Mouse (Mus musculus): Measurements from ENCODE around the gene Mybphl. TPM values are rescaled to one million over a fixed set of nuclear protein-coding genes. Genes with fewer than 3 reads are reported as not detected.

Gene Mybphl
- 0.15 and 0.28 TPM in 2 replicates for polyA plus RNA-seq (2012; rRNA removed)

GRCm38 (mm10) chr3:108364270-108364995 lies at the start of gene Mybphl:
Mybphl (plus strand) TSS chr3:108364911.
- TF ChIP-seq POLR2A (IDR thresholded peaks at IDR 0.05; ENCODE audit: low read depth, low read length) (no peak), CTCF (IDR thresholded peaks at IDR 0.05; ENCODE audit: extremely low read depth, insufficient read depth, insufficient read length, insufficient replicate concordance) (no peak)
- Histone ChIP-seq H3K4me1 (ENCODE audit: control insufficient read depth, insufficient read depth, insufficient read length) (no peaks in the 10 kb centered on the region; the same call in 1 of the 2 replicates), H3K27ac (ENCODE audit: insufficient read depth, low read length) (no peak within 1 kb of the TSS), H3K4me3 (ENCODE audit: extremely low read depth, insufficient read depth, insufficient read length) (no peak within 1 kb of the TSS), H3K27me3 (ENCODE audit: control insufficient read depth, insufficient read depth, low read length) (no peaks in the 10 kb centered on the region), H3K36me3 (ENCODE audit: control insufficient read depth, insufficient read depth, low read length) (no peaks in the 10 kb centered on the region)
- 75% methylated on average over 9 of the region's 9 CpGs for WGBS
- DNase-seq (ENCODE audit: low read depth in 1 of 2, low spot score in 2 of 2) = no peak

- TF ChIP-seq CTCF (IDR thresholded peaks at IDR 0.05; ENCODE audit: extremely low read depth, insufficient read depth, insufficient read length, insufficient replicate concordance) (no peak), POLR2A (IDR thresholded peaks at IDR 0.05; ENCODE audit: low read depth, low read length) (no peak)
- Histone ChIP-seq H3K27ac (ENCODE audit: insufficient read depth, low read length) (no peak overlapping the region), H3K4me3 (ENCODE audit: extremely low read depth, insufficient read depth, insufficient read length) (no peak overlapping the region), H3K4me1 (ENCODE audit: control insufficient read depth, insufficient read depth, insufficient read length) (no peaks in the 10 kb centered on the region), H3K27me3 (ENCODE audit: control insufficient read depth, insufficient read depth, low read length) (no peaks in the 10 kb centered on the region), H3K36me3 (ENCODE audit: control insufficient read depth, insufficient read depth, low read length) (no peaks in the 10 kb centered on the region)
- no peak for DNase-seq (ENCODE audit: low read depth in 1 of 2, low spot score in 2 of 2)
- WGBS = 74% methylated on average over 2 of the region's 2 CpGs
Observed at GRCm38 (mm10) chr3:108318517-108318916, 46.2 kb upstream of the Mybphl start.

- Histone ChIP-seq H3K4me1 (ENCODE audit: control insufficient read depth, insufficient read depth, insufficient read length) (no peaks in the 10 kb centered on the region), H3K27me3 (ENCODE audit: control insufficient read depth, insufficient read depth, low read length) (no peaks in the 10 kb centered on the region), H3K27ac (ENCODE audit: insufficient read depth, low read length) (no peak overlapping the region), H3K4me3 (ENCODE audit: extremely low read depth, insufficient read depth, insufficient read length) (no peak overlapping the region), H3K36me3 (ENCODE audit: control insufficient read depth, insufficient read depth, low read length) (no peaks in the 10 kb centered on the region)
- TF ChIP-seq POLR2A (IDR thresholded peaks at IDR 0.05; ENCODE audit: low read depth, low read length) (no peak), CTCF (IDR thresholded peaks at IDR 0.05; ENCODE audit: extremely low read depth, insufficient read depth, insufficient read length, insufficient replicate concordance) (no peak)
- WGBS = 82% methylated on average over 4 of the region's 4 CpGs
- DNase-seq (ENCODE audit: low read depth in 1 of 2, low spot score in 2 of 2) = no peak
Observed at GRCm38 (mm10) chr3:108321671-108322070, 43.0 kb upstream of the Mybphl start.

- Histone ChIP-seq H3K4me1 (ENCODE audit: control insufficient read depth, insufficient read depth, insufficient read length) (no peaks in the 10 kb centered on the region), H3K36me3 (ENCODE audit: control insufficient read depth, insufficient read depth, low read length) (no peaks in the 10 kb centered on the region), H3K27me3 (ENCODE audit: control insufficient read depth, insufficient read depth, low read length) (no peaks in the 10 kb centered on the region), H3K27ac (ENCODE audit: insufficient read depth, low read length) (no peak overlapping the region), H3K4me3 (ENCODE audit: extremely low read depth, insufficient read depth, insufficient read length) (no peak overlapping the region)
- no peak for DNase-seq (ENCODE audit: low read depth in 1 of 2, low spot score in 2 of 2)
- WGBS = 64% methylated on average over 4 of the region's 4 CpGs
- TF ChIP-seq CTCF (IDR thresholded peaks at IDR 0.05; ENCODE audit: extremely low read depth, insufficient read depth, insufficient read length, insufficient replicate concordance) = no peak
- TF ChIP-seq POLR2A (IDR thresholded peaks at IDR 0.05; ENCODE audit: low read depth, low read length) = no peak
Observed at GRCm38 (mm10) chr3:108322136-108322535, 42.6 kb upstream of the Mybphl start.

GRCm38 (mm10) chr3:108322962-108323361 lies 41.7 kb upstream of the Mybphl start:
- H3K36me3 ChIP-seq (ENCODE audit: control insufficient read depth, insufficient read depth, low read length) = no peaks in the 10 kb centered on the region
- no peak for DNase-seq (ENCODE audit: low read depth in 1 of 2, low spot score in 2 of 2)
- no peak overlapping the region for H3K27ac ChIP-seq (ENCODE audit: insufficient read depth, low read length)
- 94% methylated on average over 3 of the region's 3 CpGs for WGBS
- H3K4me3 ChIP-seq (ENCODE audit: extremely low read depth, insufficient read depth, insufficient read length) = no peak overlapping the region
- H3K4me1 ChIP-seq (ENCODE audit: control insufficient read depth, insufficient read depth, insufficient read length) = no peaks in the 10 kb centered on the region
- TF ChIP-seq POLR2A (IDR thresholded peaks at IDR 0.05; ENCODE audit: low read depth, low read length) (no peak), CTCF (IDR thresholded peaks at IDR 0.05; ENCODE audit: extremely low read depth, insufficient read depth, insufficient read length, insufficient replicate concordance) (no peak)
- H3K27me3 ChIP-seq (ENCODE audit: control insufficient read depth, insufficient read depth, low read length) = no peaks in the 10 kb centered on the region

GRCm38 (mm10) chr3:108324837-108325236 lies 39.9 kb upstream of the Mybphl start:
- Histone ChIP-seq H3K27ac (ENCODE audit: insufficient read depth, low read length) (no peak overlapping the region), H3K36me3 (ENCODE audit: control insufficient read depth, insufficient read depth, low read length) (no peaks in the 10 kb centered on the region), H3K4me3 (ENCODE audit: extremely low read depth, insufficient read depth, insufficient read length) (no peak overlapping the region), H3K4me1 (ENCODE audit: control insufficient read depth, insufficient read depth, insufficient read length) (no peaks in the 10 kb centered on the region), H3K27me3 (ENCODE audit: control insufficient read depth, insufficient read depth, low read length) (no peaks in the 10 kb centered on the region)
- WGBS = 95% methylated on average over 4 of the region's 4 CpGs
- no peak for TF ChIP-seq POLR2A (IDR thresholded peaks at IDR 0.05; ENCODE audit: low read depth, low read length)
- TF ChIP-seq CTCF (IDR thresholded peaks at IDR 0.05; ENCODE audit: extremely low read depth, insufficient read depth, insufficient read length, insufficient replicate concordance) = no peak
- no peak for DNase-seq (ENCODE audit: low read depth in 1 of 2, low spot score in 2 of 2)

- no peaks in the 10 kb centered on the region for H3K36me3 ChIP-seq (ENCODE audit: control insufficient read depth, insufficient read depth, low read length)
- 94% methylated on average over 9 of the region's 9 CpGs for WGBS
- TF ChIP-seq CTCF (IDR thresholded peaks at IDR 0.05; ENCODE audit: extremely low read depth, insufficient read depth, insufficient read length, insufficient replicate concordance) (no peak), POLR2A (IDR thresholded peaks at IDR 0.05; ENCODE audit: low read depth, low read length) (no peak)
- no peak overlapping the region for H3K27ac ChIP-seq (ENCODE audit: insufficient read depth, low read length)
- H3K27me3 ChIP-seq (ENCODE audit: control insufficient read depth, insufficient read depth, low read length) = no peaks in the 10 kb centered on the region
- no peak for DNase-seq (ENCODE audit: low read depth in 1 of 2, low spot score in 2 of 2)
- H3K4me3 ChIP-seq (ENCODE audit: extremely low read depth, insufficient read depth, insufficient read length) = no peak overlapping the region
- no peaks in the 10 kb centered on the region for H3K4me1 ChIP-seq (ENCODE audit: control insufficient read depth, insufficient read depth, insufficient read length)
Observed at GRCm38 (mm10) chr3:108325521-108325920, 39.2 kb upstream of the Mybphl start.

Data from spleen, adult 2 months (tissue).